Mouse (Mus musculus): Measurements from ENCODE around the gene Naip1.
"Not testable (repeated sequence)": the region's sequence is repeated elsewhere in the genome, so short reads cannot be mapped to it uniquely, and the experiment has no call there.

The Naip1 gene

GRCm38 (mm10) chr13:100391021-100391420 is 61.6 kb downstream of the Naip1 start:
- DNase-seq (ENCODE audit: low spot score), result not testable (repeated sequence)

- DNase-seq (ENCODE audit: low spot score), result no peak
Measured at GRCm38 (mm10) chr13:100370536-100370935, 82.1 kb downstream of the Naip1 start.

All from layer of hippocampus, adult 9-10 months (tissue).